Mouse (Mus musculus) embryonic facial prominence, embryonic 10.5 days (tissue): ENCODE data around the gene Itpr2. TPM values are rescaled to one million over a fixed set of nuclear protein-coding genes. Genes with fewer than 3 reads are reported as not detected.

ENCODE experiments used
- DNase-seq: peaks from one replicate; pipeline ENCODE4 v3.0.0-alpha.2; 2017; ENCODE audit warnings: low spot score
- H3K27ac ChIP-seq: fragments of 300-500 bp; sonication (generic); replicated peaks from 2 replicates; pipeline ENCODE4 v1.5.1; 2016; ENCODE audit warnings: mild to moderate bottlenecking
- H3K27me3 ChIP-seq: fragments of 300-500 bp; sonication (generic); replicated peaks from 2 replicates; pipeline ENCODE4 v1.6.1; 2016; ENCODE audit warnings: low read depth, mild to moderate bottlenecking; ENCODE audit not compliant: poor library complexity, severe bottlenecking
- H3K36me3 ChIP-seq: fragments of 300-500 bp; sonication (generic); replicated peaks from 2 replicates; pipeline ENCODE4 v1.6.1; 2016; ENCODE audit warnings: mild to moderate bottlenecking, moderate library complexity
- H3K4me1 ChIP-seq: fragments of 300-500 bp; sonication (generic); 2 replicates; pipeline ENCODE4 v1.6.1; 2016
- H3K4me3 ChIP-seq: fragments of 300-500 bp; sonication (generic); 2 replicates; pipeline ENCODE4 v1.5.1; 2016; ENCODE audit warnings: mild to moderate bottlenecking, moderate library complexity
- H3K9me3 ChIP-seq: fragments of 300-500 bp; sonication (generic); 2 replicates; pipeline ENCODE4 v1.6.1; 2016; ENCODE audit warnings: mild to moderate bottlenecking
- WGBS: fragments of 180-500 bp; shearing (Covaris S2); methylation state at CpG from one replicate; pipeline ENCODE4 v1.1.7; 2016; 5-methylcytosine and 5-hydroxymethylcytosine counted together
- polyA plus RNA-seq: library from polyadenylated mRNA; unstranded; fragments of >200 nt; fragmentation: Nextera tagmentation; extraction: Ambion mirVana; gene quantifications from 2 replicates; pipeline ENCODE4 v1.2.1, GENCODE M21; 2016

Itpr2 gene
- polyA plus RNA-seq, 1 experiment from 2014 or later, result 4.5 TPM

DNA sequence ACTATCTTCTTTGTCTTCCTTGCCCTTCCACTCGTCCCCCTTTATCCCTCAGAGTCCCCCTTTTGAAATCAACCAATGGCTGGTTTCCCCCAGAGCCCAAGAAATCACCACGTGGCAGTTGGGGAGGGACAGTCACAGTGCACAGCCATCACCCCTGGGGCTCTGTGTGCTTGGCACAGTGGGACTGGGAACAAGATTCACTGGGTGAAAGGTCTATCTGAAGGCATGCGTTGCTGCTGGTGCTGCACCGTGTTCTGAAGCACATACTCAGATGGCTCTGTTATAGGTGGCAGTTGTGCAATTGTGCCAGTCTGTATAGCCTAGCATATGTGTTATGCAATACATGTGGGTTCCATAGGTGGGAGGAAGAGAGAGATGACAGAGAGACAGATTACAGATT is 154.5 kb downstream of the Itpr2 start:
- WGBS, result 62% methylated on average over 4 of the region's 4 CpGs
- H3K27me3 ChIP-seq, result no peaks in the 10 kb centered on the region

DNA sequence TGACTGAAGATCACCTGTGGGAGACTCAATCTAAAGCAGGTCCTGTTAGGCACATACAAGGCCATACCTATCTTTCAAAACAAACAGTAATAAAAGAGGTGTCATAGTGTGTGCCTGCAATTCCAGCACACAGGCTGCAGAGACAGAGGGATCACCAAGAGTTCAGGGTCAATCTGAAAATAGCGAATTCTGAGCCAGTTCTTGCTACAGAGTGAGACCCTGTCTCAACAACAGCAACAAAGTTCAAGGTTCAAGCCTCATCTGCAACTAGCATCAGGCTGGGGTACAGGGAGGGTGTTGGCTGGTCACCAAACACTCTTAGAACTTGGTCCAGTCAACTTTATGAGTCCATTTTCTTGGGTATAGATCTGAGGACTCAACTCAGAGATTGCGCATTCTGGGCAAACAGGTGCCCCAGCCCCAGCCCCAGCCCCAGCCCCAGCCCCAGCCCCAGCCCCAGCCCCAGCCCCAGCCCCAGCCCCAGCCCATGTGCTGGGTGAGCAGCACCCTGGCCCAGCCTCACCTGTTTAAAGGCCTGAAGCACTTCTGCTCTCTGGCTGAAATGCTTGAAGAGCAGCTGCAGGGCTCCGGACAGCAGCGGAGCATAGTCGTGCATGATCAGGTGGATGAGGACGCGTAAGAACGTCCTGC is 155.4 kb downstream of the Itpr2 start:
- Histone ChIP-seq H3K27ac (no peak overlapping the region), H3K27me3 (no peaks in the 10 kb centered on the region), H3K36me3 (no peaks in the 10 kb centered on the region), H3K9me3 (no peaks in the 10 kb centered on the region), H3K4me1 (peaks cover 14% of the 10 kb centered on the region), H3K4me3 (no peak overlapping the region)
- no peak for DNase-seq
- 92% methylated on average over 8 of the region's 8 CpGs for WGBS

More for the DNA sequence above, 154.5 kb downstream of the Itpr2 start:
- H3K36me3 ChIP-seq, result no peaks in the 10 kb centered on the region
- no peak overlapping the region for H3K27ac ChIP-seq
- no peak for DNase-seq
- no peaks in the 10 kb centered on the region for H3K9me3 ChIP-seq
- peaks cover 18% of the 10 kb centered on the region for H3K4me1 ChIP-seq
- no peak overlapping the region for H3K4me3 ChIP-seq

DNA sequence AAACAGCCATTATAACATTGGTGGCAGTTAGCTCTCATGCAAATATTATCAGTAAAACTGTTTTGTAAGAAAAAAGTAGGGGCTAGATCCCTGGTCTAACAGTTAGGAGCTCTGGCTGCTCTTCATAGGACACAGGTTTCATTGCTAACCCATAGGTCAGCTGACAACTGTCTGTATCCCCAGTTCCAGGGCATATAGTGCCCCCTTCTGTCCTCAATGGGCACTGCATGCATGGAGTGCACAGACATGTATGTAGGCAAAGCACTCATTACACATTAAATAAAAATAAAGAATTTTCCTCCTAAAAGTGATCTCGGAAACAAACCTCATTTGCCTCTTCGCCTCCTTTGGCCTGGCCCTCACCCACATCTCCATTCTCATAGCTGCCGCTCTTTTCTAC is 157.3 kb downstream of the Itpr2 start:
- H3K27me3 ChIP-seq, result no peaks in the 10 kb centered on the region
- H3K9me3 ChIP-seq, result no peaks in the 10 kb centered on the region
- no peaks in the 10 kb centered on the region for H3K36me3 ChIP-seq
- 95% methylated on average over 3 of the region's 3 CpGs for WGBS
- H3K4me1 ChIP-seq, result peaks cover 12% of the 10 kb centered on the region
- H3K27ac ChIP-seq, result no peak overlapping the region
- peak; percentile 45 for DNase-seq
- no peak overlapping the region for H3K4me3 ChIP-seq

DNA sequence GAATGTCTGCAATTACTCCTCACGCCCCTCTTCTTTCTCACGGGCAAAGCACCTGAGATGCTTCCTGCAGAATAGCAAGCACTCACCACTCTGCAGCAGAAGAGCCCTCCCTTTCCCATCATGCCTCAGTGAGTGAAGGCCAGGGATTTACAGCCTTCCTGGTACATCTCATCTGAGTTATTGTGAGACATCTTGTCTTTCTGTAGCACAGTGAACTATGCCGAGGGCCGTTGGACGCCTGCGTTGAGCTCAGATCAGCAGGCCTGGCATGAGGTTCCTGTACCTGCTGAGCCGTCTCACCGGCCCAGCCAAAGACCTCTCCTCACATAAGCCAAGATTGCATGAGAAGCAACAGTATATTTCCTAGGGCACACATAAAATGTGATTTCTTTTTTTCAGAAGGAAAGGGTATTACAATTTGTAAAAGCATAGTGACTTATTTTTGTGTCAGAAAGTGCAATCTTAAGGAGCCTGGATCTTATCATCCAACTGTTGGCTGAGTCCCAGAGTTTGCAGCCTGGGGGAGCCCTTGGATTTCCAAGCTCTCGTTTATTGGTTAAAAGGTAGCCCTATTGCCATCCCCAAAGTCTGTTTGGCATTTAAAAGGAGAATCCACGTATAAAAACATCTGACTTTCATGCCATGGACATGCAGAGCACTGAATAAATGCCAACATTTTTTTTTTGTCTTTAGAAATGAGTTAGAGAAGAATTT is 158.2 kb downstream of the Itpr2 start:
- 55% methylated on average over 10 of the region's 10 CpGs for WGBS
- no peaks in the 10 kb centered on the region for H3K36me3 ChIP-seq
- H3K4me3 ChIP-seq, result no peak overlapping the region
- peaks cover 12% of the 10 kb centered on the region for H3K4me1 ChIP-seq
- no peaks in the 10 kb centered on the region for H3K9me3 ChIP-seq
- H3K27me3 ChIP-seq, result no peaks in the 10 kb centered on the region
- H3K27ac ChIP-seq, result no peak overlapping the region
- no peak for DNase-seq

DNA sequence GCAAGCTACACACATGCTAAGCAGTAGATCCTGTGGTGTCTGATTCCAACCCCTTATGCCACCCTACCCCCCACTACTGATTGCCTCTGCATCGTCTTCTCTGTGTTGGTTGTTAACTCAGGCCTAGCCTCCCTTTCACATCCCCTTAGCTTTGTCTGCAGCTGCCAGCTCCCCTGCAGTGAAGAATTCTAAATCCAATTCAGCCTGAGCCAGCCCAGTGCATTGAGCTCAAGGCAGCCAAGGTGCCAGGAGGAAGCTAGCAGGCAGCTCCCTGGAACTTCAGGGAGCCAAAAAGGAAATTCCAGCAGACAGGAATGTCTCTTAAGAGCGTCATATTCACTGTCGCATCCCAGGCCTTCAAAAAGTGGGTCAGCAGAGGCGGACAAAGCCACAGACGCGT is 159.0 kb downstream of the Itpr2 start:
- Histone ChIP-seq H3K27ac (no peak overlapping the region; the same call in 1 of the 2 replicates), H3K9me3 (no peaks in the 10 kb centered on the region), H3K27me3 (no peaks in the 10 kb centered on the region), H3K36me3 (no peaks in the 10 kb centered on the region), H3K4me3 (no peak overlapping the region), H3K4me1 (peaks cover 12% of the 10 kb centered on the region)
- WGBS, result 19% methylated on average over 6 of the region's 6 CpGs
- no peak for DNase-seq

DNA sequence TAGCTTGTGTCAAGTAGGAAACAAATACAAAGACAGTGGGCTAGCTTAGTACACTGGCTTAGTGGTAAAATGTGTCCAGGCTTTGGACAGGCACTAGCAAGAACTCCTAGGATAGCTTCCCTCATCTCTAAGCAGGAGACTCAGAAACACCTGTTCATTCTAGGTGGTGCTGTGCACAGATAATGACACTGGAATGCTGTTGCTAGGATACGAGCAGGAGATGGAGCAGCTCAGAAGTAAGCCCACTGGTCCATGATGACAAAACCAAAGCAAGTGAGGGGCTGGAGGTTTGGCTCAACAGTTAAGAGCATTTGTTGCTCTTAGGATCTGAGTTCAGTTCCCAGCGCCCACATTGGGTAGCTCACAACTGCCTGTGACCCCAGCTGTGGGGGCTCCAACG is 160.1 kb downstream of the Itpr2 start:
- Histone ChIP-seq H3K27me3 (no peaks in the 10 kb centered on the region), H3K9me3 (no peaks in the 10 kb centered on the region), H3K36me3 (no peaks in the 10 kb centered on the region), H3K27ac (no peak overlapping the region), H3K4me1 (peaks cover 12% of the 10 kb centered on the region), H3K4me3 (no peak overlapping the region)
- WGBS, result 80% methylated on average over 3 of the region's 3 CpGs
- no peak for DNase-seq

DNA sequence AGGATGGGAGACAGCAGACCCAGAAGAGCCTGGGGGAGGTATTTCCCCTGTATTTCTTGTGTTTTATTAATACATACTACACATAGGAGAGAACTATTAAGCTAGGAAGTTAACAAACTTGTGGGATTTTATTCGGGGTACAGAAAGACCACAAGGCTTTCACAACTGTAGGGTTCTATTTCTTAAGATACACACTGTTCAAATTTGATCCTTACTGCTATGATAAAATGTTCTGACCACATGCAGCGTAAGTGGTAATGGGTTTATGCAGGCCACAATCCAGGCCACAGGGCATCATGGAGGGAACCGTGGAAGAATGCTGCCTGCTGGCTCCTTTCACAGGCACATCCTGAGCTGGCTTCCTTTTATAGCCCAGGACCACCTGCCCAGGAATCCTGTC is 160.6 kb downstream of the Itpr2 start:
- peaks cover 12% of the 10 kb centered on the region for H3K4me1 ChIP-seq
- no peak overlapping the region for H3K27ac ChIP-seq
- no peak overlapping the region for H3K4me3 ChIP-seq
- H3K27me3 ChIP-seq, result no peaks in the 10 kb centered on the region
- WGBS, result 87% methylated on average over 3 of the region's 3 CpGs
- no peaks in the 10 kb centered on the region for H3K9me3 ChIP-seq
- no peaks in the 10 kb centered on the region for H3K36me3 ChIP-seq
- DNase-seq, result no peak

DNA sequence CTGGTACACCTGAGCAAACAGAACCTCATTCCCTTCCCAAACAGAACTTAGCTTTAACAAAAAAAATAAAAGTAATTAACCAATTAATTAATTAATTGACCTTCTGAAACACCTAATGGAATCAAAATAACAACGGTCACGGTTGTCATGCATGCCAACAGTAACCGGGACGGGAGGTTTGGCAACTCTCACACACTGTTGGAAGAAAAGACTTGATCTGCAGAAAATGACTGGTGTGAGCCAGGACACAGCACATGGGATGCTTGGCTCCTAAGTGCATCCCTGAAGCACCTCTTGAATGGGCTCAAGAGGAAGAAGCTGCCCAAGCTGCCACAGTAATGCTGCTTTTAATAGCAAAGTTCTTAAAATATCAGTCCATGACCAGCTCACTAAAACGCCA is 161.1 kb downstream of the Itpr2 start:
- Histone ChIP-seq H3K4me1 (peaks cover 12% of the 10 kb centered on the region), H3K9me3 (no peaks in the 10 kb centered on the region), H3K4me3 (no peak overlapping the region), H3K36me3 (no peaks in the 10 kb centered on the region), H3K27ac (no peak overlapping the region), H3K27me3 (no peaks in the 10 kb centered on the region)
- no peak for DNase-seq
- whole genome bisulfite sequencing, result 77% methylated on average over 5 of the region's 5 CpGs

DNA sequence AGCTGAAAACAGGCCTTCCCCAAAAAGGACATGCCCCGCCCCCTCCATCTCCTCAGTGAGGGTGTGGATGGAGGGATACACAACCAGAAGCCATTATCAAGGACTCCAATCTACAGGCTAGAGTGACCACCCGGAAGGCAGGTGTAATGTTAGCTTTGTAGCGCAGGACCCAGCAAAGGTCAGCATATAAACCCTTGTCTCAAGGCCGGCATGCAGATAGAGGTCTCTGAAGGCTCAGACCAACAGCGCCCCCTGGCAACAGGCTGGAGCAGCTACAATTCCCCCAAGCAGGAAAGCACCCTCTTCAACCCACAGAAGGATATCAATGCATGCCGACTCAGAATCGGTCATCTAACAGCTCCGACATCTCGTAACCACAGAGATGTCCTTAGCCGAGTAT is 162.2 kb downstream of the Itpr2 start:
- Histone ChIP-seq H3K27me3 (no peaks in the 10 kb centered on the region), H3K36me3 (no peaks in the 10 kb centered on the region), H3K4me3 (no peak overlapping the region), H3K4me1 (peaks cover 12% of the 10 kb centered on the region), H3K9me3 (no peaks in the 10 kb centered on the region), H3K27ac (no peak overlapping the region)
- DNase-seq, result peak; percentile 69
- 66% methylated on average over 10 of the region's 10 CpGs for WGBS

DNA sequence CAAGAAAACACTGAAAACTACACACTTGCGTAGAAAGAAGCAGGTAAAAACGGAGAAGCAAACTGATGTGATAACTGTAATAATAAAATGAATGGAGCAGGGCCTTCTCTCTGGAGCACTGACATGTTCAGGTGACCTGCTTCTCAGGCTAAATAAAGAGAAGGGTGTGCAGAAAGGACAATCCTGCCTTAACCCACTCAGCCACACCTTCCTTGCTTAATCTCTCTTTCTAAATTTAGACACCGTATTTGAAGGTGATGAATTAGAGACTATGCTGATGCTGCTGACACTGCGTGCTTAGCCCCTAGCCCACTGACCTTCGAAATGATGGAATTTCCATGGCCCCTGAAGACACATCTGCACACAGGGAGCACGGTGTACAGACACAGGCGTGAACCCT is 164.8 kb downstream of the Itpr2 start:
- WGBS, result 85% methylated on average over 7 of the region's 7 CpGs

DNA sequence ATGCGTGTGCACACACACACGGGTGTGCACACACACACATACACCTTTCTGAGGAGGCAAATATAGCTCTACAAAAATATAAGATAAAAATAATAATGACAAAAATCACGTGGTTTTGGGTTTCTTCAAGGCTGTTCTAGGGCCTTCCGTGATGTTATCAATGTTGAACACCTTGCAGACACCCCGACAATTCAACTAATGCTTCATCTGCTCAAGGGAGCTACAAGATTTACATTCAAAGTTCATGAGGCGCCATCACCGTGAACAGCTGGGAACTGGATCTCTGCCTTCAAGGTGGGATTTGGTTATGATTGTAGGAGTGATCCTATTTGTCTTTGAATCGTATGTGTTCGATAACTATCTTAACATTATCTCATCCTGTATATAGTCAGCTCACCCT is 166.8 kb downstream of the Itpr2 start:
- no peaks in the 10 kb centered on the region for H3K27me3 ChIP-seq
- no peak overlapping the region for H3K4me3 ChIP-seq
- WGBS, result 94% methylated on average over 9 of the region's 9 CpGs
- no peaks in the 10 kb centered on the region for H3K9me3 ChIP-seq
- no peak overlapping the region for H3K27ac ChIP-seq
- peaks cover 13% of the 10 kb centered on the region for H3K4me1 ChIP-seq
- no peaks in the 10 kb centered on the region for H3K36me3 ChIP-seq
- no peak for DNase-seq

More for the DNA sequence above, 164.8 kb downstream of the Itpr2 start:
- Histone ChIP-seq H3K27ac (no peak overlapping the region), H3K27me3 (no peaks in the 10 kb centered on the region), H3K36me3 (no peaks in the 10 kb centered on the region), H3K4me3 (no peak overlapping the region), H3K4me1 (0 out of 2 replicates have a peak, but pooled peaks cover 2% of the 10 kb centered on the region), H3K9me3 (no peaks in the 10 kb centered on the region)
- no peak for DNase-seq

DNA sequence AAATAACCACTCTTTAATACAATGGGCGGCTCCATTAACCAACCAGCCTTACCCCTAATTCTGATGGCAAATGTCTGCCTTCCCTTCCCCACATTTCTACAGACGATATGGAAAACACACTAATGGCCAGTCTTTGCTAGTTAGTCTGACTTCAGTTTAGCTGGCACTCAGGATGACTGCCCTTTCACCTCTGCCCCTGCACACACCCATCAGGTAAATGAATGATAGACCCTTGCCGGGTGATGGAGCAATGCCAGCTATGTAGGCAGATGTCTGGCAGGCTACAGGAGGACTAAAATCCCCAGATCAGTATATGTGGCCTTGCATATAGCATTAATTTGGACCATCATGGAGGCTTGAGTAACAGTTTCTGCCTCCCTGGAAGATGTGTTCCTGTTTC is 168.5 kb downstream of the Itpr2 start:
- Histone ChIP-seq H3K36me3 (no peaks in the 10 kb centered on the region), H3K27ac (no peak overlapping the region), H3K9me3 (no peaks in the 10 kb centered on the region), H3K4me1 (peaks cover 13% of the 10 kb centered on the region), H3K27me3 (no peaks in the 10 kb centered on the region), H3K4me3 (no peak overlapping the region)
- 87% methylated on average over 3 of the region's 3 CpGs for WGBS
- no peak for DNase-seq

DNA sequence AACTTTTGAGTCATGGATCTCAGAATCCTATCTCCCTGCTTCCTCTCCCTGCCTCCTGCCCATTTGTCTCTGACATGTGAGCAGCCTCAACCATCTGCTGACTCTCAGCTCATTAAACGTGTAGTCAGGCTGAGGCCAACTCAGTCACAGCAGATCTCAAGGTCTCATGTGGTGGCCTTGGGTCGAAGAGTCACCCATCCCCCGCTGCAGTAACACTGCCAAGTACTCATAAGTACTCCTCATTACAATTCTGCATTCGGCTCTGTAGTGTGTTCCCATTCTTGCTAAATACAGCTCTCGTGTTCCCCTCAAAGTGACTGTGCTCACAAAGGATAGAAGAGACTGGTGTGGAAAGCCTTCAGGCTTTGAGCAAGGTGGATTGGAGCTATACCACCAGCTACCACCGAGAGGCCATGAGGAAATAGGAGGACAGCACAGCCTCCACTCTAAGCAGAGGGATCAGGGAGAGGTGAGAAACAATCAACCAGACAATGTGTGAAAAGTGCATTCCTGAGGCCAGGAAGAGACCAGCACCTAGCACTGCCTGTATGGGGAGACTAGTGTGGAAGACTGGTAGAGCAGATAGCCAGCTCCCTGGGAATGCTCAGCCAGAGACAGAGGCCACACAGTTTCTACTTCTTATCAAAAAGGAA is 170.9 kb downstream of the Itpr2 start:
- WGBS, result 76% methylated on average over 6 of the region's 6 CpGs
- Histone ChIP-seq H3K4me1 (peaks cover 13% of the 10 kb centered on the region), H3K4me3 (no peak overlapping the region), H3K27me3 (no peaks in the 10 kb centered on the region), H3K27ac (no peak overlapping the region), H3K36me3 (peaks cover 3% of the 10 kb centered on the region), H3K9me3 (no peaks in the 10 kb centered on the region)
- no peak for DNase-seq
